Mouse (Mus musculus) embryonic fibroblast, embryonic 13.5 days (primary cell): ENCODE data around the gene Mtch1.

ENCODE experiments used
- CTCF ChIP-seq: IDR thresholded peaks from 2 replicates; pipeline ENCODE4 v1.5.1; 2011; ENCODE audit warnings: mild to moderate bottlenecking, control low read depth, low read length, moderate library complexity, borderline replicate concordance; ENCODE audit not compliant: insufficient read depth
- POLR2A ChIP-seq: IDR thresholded peaks from 2 replicates; pipeline ENCODE4 v1.6.1; 2011; ENCODE audit warnings: low read depth, mild to moderate bottlenecking, control low read depth, low read length, moderate library complexity

- TF ChIP-seq POLR2A (no peak), CTCF (no peak)
Observed at GRCm38 (mm10) chr17:29300926-29301325, 46.8 kb downstream of the Mtch1 start.
